Mouse (Mus musculus) c-Kit-positive CD71-negative TER-119-negative erythroid progenitor cells, embryonic 14.5 days (primary cell): ENCODE measurements around the gene Osbpl11.

Source experiments
- DNase-seq: peaks from one replicate; pipeline ENCODE4 v3.0.0-alpha.2; 2013; ENCODE audit warnings: low read depth

Gene Osbpl11

GRCm38 (mm10) chr16:33242046-33242445, 57.2 kb downstream of the Osbpl11 start:
- DNase-seq, result no peak

- no peak for DNase-seq
Observed at GRCm38 (mm10) chr16:33244136-33244691, 59.3 kb downstream of the Osbpl11 start.

GRCm38 (mm10) chr16:33244933-33245470, 60.1 kb downstream of the Osbpl11 start:
- DNase-seq, result no peak

GRCm38 (mm10) chr16:33246526-33246925, 61.7 kb downstream of the Osbpl11 start:
- DNase-seq, result no peak

- DNase-seq, result no peak
Observed at GRCm38 (mm10) chr16:33247006-33247405, 62.1 kb downstream of the Osbpl11 start.

- peak; percentile 16 for DNase-seq
Observed at GRCm38 (mm10) chr16:33250651-33251120, 65.8 kb downstream of the Osbpl11 start.

- peak; percentile 81 for DNase-seq
Observed at GRCm38 (mm10) chr16:33251194-33252051, 66.6 kb downstream of the Osbpl11 start, which contains the start of gene Snx4. Gene Snx4 (plus strand): TSS chr16:33251442.

- DNase-seq, result no peak
Observed at GRCm38 (mm10) chr16:33255601-33256000, 70.7 kb downstream of the Osbpl11 start.

GRCm38 (mm10) chr16:33258530-33258929, 73.7 kb downstream of the Osbpl11 start:
- no peak for DNase-seq

- no peak for DNase-seq
Observed at GRCm38 (mm10) chr16:33259824-33260223, 75.0 kb downstream of the Osbpl11 start.

GRCm38 (mm10) chr16:33260825-33261224, 76.0 kb downstream of the Osbpl11 start:
- DNase-seq, result no peak

GRCm38 (mm10) chr16:33261584-33262061, 76.8 kb downstream of the Osbpl11 start:
- DNase-seq, result peak; percentile 22

GRCm38 (mm10) chr16:33262096-33262495, 77.2 kb downstream of the Osbpl11 start:
- DNase-seq, result no peak

- no peak for DNase-seq
Observed at GRCm38 (mm10) chr16:33267616-33268253, 82.9 kb downstream of the Osbpl11 start.

- no peak for DNase-seq
Observed at GRCm38 (mm10) chr16:33271824-33272223, 87.0 kb downstream of the Osbpl11 start.

- no peak for DNase-seq
Observed at GRCm38 (mm10) chr16:33283079-33283478, 98.2 kb downstream of the Osbpl11 start.

- no peak for DNase-seq
Observed at GRCm38 (mm10) chr16:33288536-33288935, 103.7 kb downstream of the Osbpl11 start.

GRCm38 (mm10) chr16:33289981-33290380, 105.1 kb downstream of the Osbpl11 start:
- DNase-seq, result no peak

GRCm38 (mm10) chr16:33292241-33292640, 107.4 kb downstream of the Osbpl11 start:
- DNase-seq, result no peak
